ENCODE assay signal across 17 mouse cellular contexts in genomic region chr8:105406416-105406815, GRCm38 (mm10). TPM values are rescaled to one million over a fixed set of nuclear protein-coding genes. Genes with fewer than 3 reads are reported as not detected.
A peak's percentile ranks its signal among the peaks of the same experiment; 100 is the strongest.
DNase-seq lines count a peak whose midpoint lies in the region; ATAC-seq and TF ChIP-seq lines count a peak whose summit lies in the region.
"Had no signal": no experiment of that assay in that cellular context is flagged by ENCODE, and none has a peak within 500 bp of the region (broad histone marks: within the 10 kb centered on the region; RNA-seq: fewer than 3 reads in every experiment).

No protein-coding gene starts in this region.

- H3K36me3 ChIP-seq in forebrain, embryonic 15.5 days = no peaks in the 10 kb centered on the region
- no peaks in the 10 kb centered on the region for H3K36me3 ChIP-seq in forebrain, embryonic 12.5 days (replicated peaks)
- H3K36me3 ChIP-seq in lung, embryonic 15.5 days = no peaks in the 10 kb centered on the region
- H3K36me3 ChIP-seq in stomach, postnatal 0 days (ENCODE audit: control insufficient read depth, insufficient read depth, low read length) = no peaks in the 10 kb centered on the region
- H3K36me3 ChIP-seq: embryonic facial prominence, embryonic 12.5 days had no signal

- peaks cover 13% of the 10 kb centered on the region; the same call in 1 of the 2 replicates for H3K4me1 ChIP-seq in forebrain, embryonic 15.5 days
- H3K4me1 ChIP-seq in forebrain, embryonic 12.5 days = peaks cover 4% of the 10 kb centered on the region; the same call in 1 of the 2 replicates
- peaks cover 32% of the 10 kb centered on the region for H3K4me1 ChIP-seq in lung, embryonic 15.5 days
- H3K4me1 ChIP-seq in stomach, postnatal 0 days (replicated peaks; ENCODE audit: control insufficient read depth, insufficient read depth) = peaks cover 3% of the 10 kb centered on the region; the same call in 1 of the 2 replicates
- H3K4me1 ChIP-seq: embryonic facial prominence, embryonic 12.5 days had no signal

- no peak overlapping the region for H3K4me2 ChIP-seq in forebrain, embryonic 15.5 days (replicated peaks)
- no peak overlapping the region for H3K4me2 ChIP-seq in forebrain, embryonic 12.5 days
- peak overlapping the region; percentile 13; the same call in 1 of the 2 replicates for H3K4me2 ChIP-seq in lung, embryonic 15.5 days
- 0 out of 2 replicates have a peak overlapping the region, but pooled peaks have one; percentile 2 for H3K4me2 ChIP-seq in stomach, postnatal 0 days (replicated peaks; ENCODE audit: low read depth)
- H3K4me2 ChIP-seq: embryonic facial prominence, embryonic 12.5 days; midbrain, embryonic 11.5 days had no signal

- WGBS in forebrain, embryonic 15.5 days = 55% methylated on average over 10 of the region's 10 CpGs
- 78% methylated on average over 10 of the region's 10 CpGs for WGBS in forebrain, embryonic 12.5 days
- 14% methylated on average over 10 of the region's 10 CpGs for WGBS in lung, embryonic 15.5 days
- 20% methylated on average over 10 of the region's 10 CpGs for WGBS in stomach, postnatal 0 days

- no peak for TF ChIP-seq EP300 in stomach, postnatal 0 days (optimal IDR thresholded peaks at IDR 0.05)

- ATAC-seq in forebrain, embryonic 15.5 days (replicated peaks) = peak; percentile 60; the same call in 1 of the 2 replicates
- no peak for ATAC-seq in forebrain, embryonic 12.5 days (ENCODE audit: low FRiP score)
- peak; percentile 84; the same call in 1 of the 2 replicates for ATAC-seq in lung, embryonic 15.5 days (ENCODE audit: borderline replicate concordance, extremely low read depth, low FRiP score, low TSS enrichment)
- ATAC-seq in stomach, postnatal 0 days (ENCODE audit: low FRiP score, low TSS enrichment) = no peak
- ATAC-seq: inflammation-experienced regulatory T-cells, adult 6 months had no signal

- no peak overlapping the region for H3K4me3 ChIP-seq in forebrain, embryonic 15.5 days
- no peak overlapping the region for H3K4me3 ChIP-seq in forebrain, embryonic 12.5 days (replicated peaks)
- no peak overlapping the region for H3K4me3 ChIP-seq in lung, embryonic 15.5 days
- H3K4me3 ChIP-seq in stomach, postnatal 0 days (ENCODE audit: low read depth, low read length) = no peak overlapping the region
- H3K4me3 ChIP-seq: embryonic facial prominence, embryonic 12.5 days; heart, adult 2 months had no signal

- peak; percentile 20 for DNase-seq in ovary, postnatal 14 days (ENCODE audit: low spot score)
- DNase-seq in ovary, adult 18-20 months (ENCODE audit: low spot score) = no peak
- DNase-seq in stomach, postnatal 0 days (ENCODE audit: low spot score) = no peak
- DNase-seq in urinary bladder, adult 18-20 months (ENCODE audit: low spot score in 2 of 2) = no peak
- no peak for DNase-seq in urinary bladder, postnatal 14 days (ENCODE audit: low spot score)
- DNase-seq: cerebellum, adult 9-11 months; heart, postnatal 36 days; liver; retina, postnatal 1 day had no signal

- H3K9ac ChIP-seq in forebrain, embryonic 15.5 days (replicated peaks) = no peak overlapping the region
- H3K9ac ChIP-seq in forebrain, embryonic 12.5 days = no peak overlapping the region
- H3K9ac ChIP-seq in lung, embryonic 15.5 days = no peak overlapping the region
- H3K9ac ChIP-seq in stomach, postnatal 0 days (ENCODE audit: low read length) = no peak overlapping the region
- H3K9ac ChIP-seq: embryonic facial prominence, embryonic 12.5 days had no signal

- H3K27ac ChIP-seq in forebrain, embryonic 15.5 days (replicated peaks) = no peak overlapping the region
- H3K27ac ChIP-seq in forebrain, embryonic 12.5 days = no peak overlapping the region
- peak overlapping the region; percentile 69 for H3K27ac ChIP-seq in lung, embryonic 15.5 days
- H3K27ac ChIP-seq in stomach, postnatal 0 days (replicated peaks) = no peak overlapping the region
- H3K27ac ChIP-seq: embryonic facial prominence, embryonic 12.5 days; heart, adult 2 months had no signal

- H3K27me3 ChIP-seq in forebrain, embryonic 15.5 days = no peaks in the 10 kb centered on the region
- H3K27me3 ChIP-seq in forebrain, embryonic 12.5 days = no peaks in the 10 kb centered on the region
- no peaks in the 10 kb centered on the region for H3K27me3 ChIP-seq in lung, embryonic 15.5 days
- no peaks in the 10 kb centered on the region for H3K27me3 ChIP-seq in stomach, postnatal 0 days (ENCODE audit: control insufficient read depth, insufficient read depth, low read length)
- H3K27me3 ChIP-seq: embryonic facial prominence, embryonic 12.5 days had no signal

- no peak for TF ChIP-seq CTCF in stomach, postnatal 0 days (IDR thresholded peaks at IDR 0.05; ENCODE audit: low read depth)

- H3K9me3 ChIP-seq in forebrain, embryonic 15.5 days = no peaks in the 10 kb centered on the region
- no peaks in the 10 kb centered on the region for H3K9me3 ChIP-seq in forebrain, embryonic 12.5 days
- H3K9me3 ChIP-seq in lung, embryonic 15.5 days = no peaks in the 10 kb centered on the region
- no peaks in the 10 kb centered on the region for H3K9me3 ChIP-seq in stomach, postnatal 0 days (ENCODE audit: control insufficient read depth, low read length)
- H3K9me3 ChIP-seq: embryonic facial prominence, embryonic 12.5 days had no signal

RNA-seq across cellular contexts. Expression of gene Kctd19, which starts 6.9 kb away (rescaled TPM):
- polyA plus RNA-seq in forebrain, embryonic 15.5 days (2015; fragmentation: Nextera tagmentation; extraction: Ambion mirVana) = 0.10 TPM in 1 of 2 replicates, not detected in the other
- 0.13 TPM in 1 of 2 replicates, not detected in the other for polyA plus RNA-seq in forebrain, embryonic 12.5 days (2016; fragmentation: Nextera tagmentation; extraction: Ambion mirVana)
- not detected in 2 replicates for polyA plus RNA-seq in lung, embryonic 15.5 days (2015; fragmentation: Nextera tagmentation; extraction: Ambion mirVana)
- not detected in 2 replicates for polyA plus RNA-seq in stomach, postnatal 0 days (2015; fragmentation: Nextera tagmentation; extraction: Ambion mirVana)
- polyA plus RNA-seq: embryonic facial prominence, embryonic 12.5 days; inflammation-experienced regulatory T-cells, adult 6 months; midbrain, embryonic 11.5 days; neural tube, embryonic 11.5 days had no signal

RNA-seq across cellular contexts. Expression of gene Lrrc36, which starts 7.0 kb away (rescaled TPM):
- polyA plus RNA-seq in forebrain, embryonic 15.5 days (2015; fragmentation: Nextera tagmentation; extraction: Ambion mirVana) = 0.52 and 0.88 TPM in 2 replicates
- polyA plus RNA-seq in forebrain, embryonic 12.5 days (2016; fragmentation: Nextera tagmentation; extraction: Ambion mirVana) = 1.2 and 1.4 TPM in 2 replicates
- 0.43 and 0.67 TPM in 2 replicates for polyA plus RNA-seq in lung, embryonic 15.5 days (2015; fragmentation: Nextera tagmentation; extraction: Ambion mirVana)
- 0.08 and 0.19 TPM in 2 replicates for polyA plus RNA-seq in stomach, postnatal 0 days (2015; fragmentation: Nextera tagmentation; extraction: Ambion mirVana)
- polyA plus RNA-seq: inflammation-experienced regulatory T-cells, adult 6 months had no signal

RNA-seq across cellular contexts. Expression of gene Plekhg4, which starts 33.3 kb away (rescaled TPM):
- 1.1 and 1.7 TPM in 2 replicates for polyA plus RNA-seq in forebrain, embryonic 15.5 days (2015; fragmentation: Nextera tagmentation; extraction: Ambion mirVana)
- 1.2 TPM in 2 replicates for polyA plus RNA-seq in forebrain, embryonic 12.5 days (2016; fragmentation: Nextera tagmentation; extraction: Ambion mirVana)
- polyA plus RNA-seq in lung, embryonic 15.5 days (2015; fragmentation: Nextera tagmentation; extraction: Ambion mirVana) = 1.1 and 1.5 TPM in 2 replicates
- 0.05 and 0.10 TPM in 2 replicates for polyA plus RNA-seq in stomach, postnatal 0 days (2015; fragmentation: Nextera tagmentation; extraction: Ambion mirVana)

RNA-seq across cellular contexts. Expression of gene Slc9a5, which starts 57.8 kb away (rescaled TPM):
- polyA plus RNA-seq in forebrain, embryonic 15.5 days (2015; fragmentation: Nextera tagmentation; extraction: Ambion mirVana) = 6.9 and 7.9 TPM in 2 replicates
- 5.6 and 6.4 TPM in 2 replicates for polyA plus RNA-seq in forebrain, embryonic 12.5 days (2016; fragmentation: Nextera tagmentation; extraction: Ambion mirVana)
- 6.4 and 7.2 TPM in 2 replicates for polyA plus RNA-seq in lung, embryonic 15.5 days (2015; fragmentation: Nextera tagmentation; extraction: Ambion mirVana)
- polyA plus RNA-seq in stomach, postnatal 0 days (2015; fragmentation: Nextera tagmentation; extraction: Ambion mirVana) = 0.29 and 0.40 TPM in 2 replicates

RNA-seq across cellular contexts. Expression of gene Fhod1, which starts 58.7 kb away (rescaled TPM):
- polyA plus RNA-seq in forebrain, embryonic 15.5 days (2015; fragmentation: Nextera tagmentation; extraction: Ambion mirVana) = 0.34 and 0.48 TPM in 2 replicates
- 1.4 and 1.6 TPM in 2 replicates for polyA plus RNA-seq in forebrain, embryonic 12.5 days (2016; fragmentation: Nextera tagmentation; extraction: Ambion mirVana)
- polyA plus RNA-seq in lung, embryonic 15.5 days (2015; fragmentation: Nextera tagmentation; extraction: Ambion mirVana) = 10.6 and 11.9 TPM in 2 replicates
- 0.63 and 0.93 TPM in 2 replicates for polyA plus RNA-seq in stomach, postnatal 0 days (2015; fragmentation: Nextera tagmentation; extraction: Ambion mirVana)

Comparison
In these comparisons a context has a peak if more than half of its experiments do, and no peak if none do; other contexts are left out.
1. ATAC-seq: peak in forebrain, embryonic 15.5 days (single experiment) and lung, embryonic 15.5 days (single experiment); none in forebrain, embryonic 12.5 days (single experiment) and stomach, postnatal 0 days (single experiment).
2. H3K4me2 ChIP-seq: peak in lung, embryonic 15.5 days (single experiment) and stomach, postnatal 0 days (single experiment); none in forebrain, embryonic 15.5 days (single experiment) and forebrain, embryonic 12.5 days (single experiment).